Mouse (Mus musculus): ENCODE measurements around the gene Higd1a.

The Higd1a gene

DNA sequence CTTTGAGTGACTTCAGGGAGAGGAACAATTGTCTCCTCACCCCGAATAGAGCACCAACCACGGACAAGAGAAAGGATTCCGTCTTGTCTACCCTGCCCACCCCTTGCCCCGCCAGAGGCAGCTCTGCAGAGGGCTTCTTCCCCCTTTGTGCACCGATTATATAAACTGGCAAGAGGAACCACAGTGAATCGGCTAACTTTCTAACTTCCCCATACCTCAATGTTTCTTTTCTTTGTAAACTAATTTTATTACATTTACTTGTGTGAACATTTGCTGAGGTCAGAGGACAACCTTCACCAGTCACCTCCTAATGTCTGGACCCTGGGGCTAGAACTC is at the start of gene Higd1a:
Higd1a (minus strand) TSS at position 210 of the 336 bp plus-strand sequence.
- DNase-seq (ENCODE audit: extremely low spot score, low spot score): no peak

GRCm38 (mm10) chr9:121907356-121908070 is 49.4 kb upstream of the Higd1a start:
- DNase-seq (ENCODE audit: extremely low spot score, low spot score): no peak

DNA sequence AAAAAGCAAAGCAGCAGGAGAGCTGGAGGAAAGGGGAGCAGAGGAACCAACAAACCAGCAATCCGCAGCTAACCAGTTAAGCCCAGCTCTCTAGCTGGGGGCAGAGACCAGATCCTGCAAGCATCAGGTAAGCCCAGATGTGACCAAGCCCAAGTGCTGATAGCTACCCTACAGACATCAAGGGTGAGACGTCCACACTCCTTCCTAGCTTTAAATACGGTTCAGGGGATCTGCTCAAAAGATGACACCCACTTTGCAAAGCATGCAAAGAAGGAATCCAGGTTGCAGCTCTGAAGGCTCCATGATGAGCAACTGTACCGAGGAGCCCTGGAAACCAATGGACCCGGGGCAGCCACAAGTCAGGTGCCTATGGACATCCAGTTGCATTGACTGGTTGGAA is 48.3 kb upstream of the Higd1a start:
- no peak for DNase-seq (ENCODE audit: extremely low spot score, low spot score)

- no peak for DNase-seq (ENCODE audit: extremely low spot score, low spot score)
Measured at GRCm38 (mm10) chr9:121905556-121906185, 47.5 kb upstream of the Higd1a start.

DNA sequence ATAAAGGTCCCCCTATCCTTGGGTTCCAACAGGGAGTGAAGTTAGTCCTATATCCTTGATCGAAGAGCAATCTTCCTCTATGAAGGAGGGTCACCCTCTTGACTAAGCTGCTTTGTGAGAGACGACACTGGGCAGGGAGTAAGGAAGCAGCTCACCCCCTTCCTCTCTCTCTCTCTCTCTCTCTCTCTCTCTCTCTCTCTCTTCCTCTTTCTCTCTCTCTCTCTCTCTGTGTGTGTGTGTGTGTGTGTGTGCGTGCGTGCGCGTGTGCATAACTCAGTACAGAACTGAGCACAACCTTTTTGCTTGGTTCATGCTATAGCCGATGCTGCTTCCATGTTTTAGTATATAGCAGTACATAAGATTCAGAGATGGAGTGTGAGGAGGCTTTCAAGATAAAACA is 46.8 kb upstream of the Higd1a start:
- no peak for DNase-seq (ENCODE audit: extremely low spot score, low spot score)

- no peak for DNase-seq (ENCODE audit: extremely low spot score, low spot score)
Measured at GRCm38 (mm10) chr9:121904319-121904718, 46.2 kb upstream of the Higd1a start.

DNA sequence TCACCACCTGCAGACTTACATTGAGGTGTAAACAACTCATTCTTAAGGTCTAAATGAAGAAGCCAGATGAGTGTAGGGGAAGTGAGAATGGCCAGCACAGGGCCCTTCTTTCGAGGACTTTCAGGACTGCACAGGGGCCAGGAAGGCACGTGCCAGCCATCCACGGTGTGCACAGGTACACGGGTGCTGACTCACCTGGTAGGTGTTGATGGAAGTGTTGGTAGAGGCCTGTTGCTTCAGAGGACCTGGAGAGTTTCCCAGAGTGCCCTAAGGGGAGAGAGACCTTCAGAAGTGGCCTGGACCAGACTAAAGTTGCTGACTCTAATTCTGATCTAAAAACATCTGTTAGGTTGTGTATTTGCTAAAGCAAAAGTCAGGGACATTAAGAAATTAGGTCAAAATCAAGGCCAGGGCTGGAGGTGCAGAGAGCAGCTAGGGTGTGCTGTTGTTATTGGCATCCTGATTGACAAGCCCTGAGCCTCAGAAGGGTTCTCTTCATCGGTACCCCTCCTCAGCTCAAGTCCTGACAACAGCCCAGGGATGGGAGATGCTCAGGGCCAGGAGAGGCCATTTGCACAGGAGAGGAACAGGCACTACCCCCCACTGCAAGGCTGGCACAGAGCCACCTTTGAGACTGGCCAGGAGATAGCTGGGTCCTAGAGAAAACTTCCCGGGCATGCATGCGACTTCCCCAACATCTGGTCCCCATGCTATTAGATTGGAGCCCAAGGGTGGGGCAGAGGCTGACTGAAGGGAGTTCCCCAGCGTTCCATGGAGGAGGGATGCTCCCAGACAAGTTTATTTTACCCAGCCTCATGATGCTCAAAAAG is 45.5 kb upstream of the Higd1a start:
- DNase-seq (ENCODE audit: extremely low spot score, low spot score): no peak

DNA sequence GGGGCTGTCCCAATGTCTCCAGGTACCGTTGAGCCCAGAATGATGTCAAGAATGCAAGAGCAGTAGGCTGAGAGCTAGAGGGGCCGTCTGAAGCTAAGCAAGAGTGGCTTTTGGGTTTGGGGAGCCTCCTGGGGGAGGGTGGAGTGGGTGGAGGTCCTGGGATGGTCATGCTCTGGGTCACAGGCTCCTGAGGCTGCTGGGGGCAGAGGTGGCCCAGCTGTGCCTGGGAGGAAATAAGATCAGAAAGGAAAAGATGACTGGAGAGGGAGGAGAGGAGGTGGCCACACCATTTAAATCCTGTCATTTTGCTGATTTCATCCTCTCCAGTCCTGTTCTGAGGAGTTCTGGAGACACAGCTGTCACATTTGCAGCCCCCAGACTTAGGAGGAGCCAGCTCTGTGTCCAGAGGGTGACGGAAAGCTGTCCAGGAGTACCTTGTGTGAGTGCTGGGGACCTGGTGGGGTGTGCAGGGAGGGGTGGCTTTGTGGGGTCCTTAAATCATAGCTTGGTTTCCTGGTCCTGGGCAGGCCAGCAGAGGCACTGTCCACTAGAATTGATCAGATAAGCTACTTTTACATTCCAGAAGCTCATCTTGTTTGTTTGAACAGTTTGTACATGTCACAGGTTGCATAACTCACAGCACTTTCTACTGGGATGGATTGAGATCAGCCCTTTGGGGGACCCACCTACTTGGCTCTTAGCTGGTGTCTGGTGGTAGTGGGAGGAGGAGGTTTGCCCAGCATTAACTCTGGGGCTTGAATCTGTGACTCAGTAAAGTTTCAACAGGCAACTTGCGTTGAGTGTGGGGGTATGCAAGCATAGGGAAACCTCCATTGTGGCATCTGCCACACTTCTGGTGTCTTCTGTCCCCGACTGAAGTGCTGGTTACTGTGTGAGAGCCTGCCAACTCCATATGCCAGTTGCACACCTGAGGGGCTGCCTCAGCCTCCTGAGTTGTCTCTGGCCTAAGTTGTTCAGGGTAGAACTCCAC is 43.8 kb upstream of the Higd1a start:
- no peak for DNase-seq (ENCODE audit: extremely low spot score, low spot score)

DNA sequence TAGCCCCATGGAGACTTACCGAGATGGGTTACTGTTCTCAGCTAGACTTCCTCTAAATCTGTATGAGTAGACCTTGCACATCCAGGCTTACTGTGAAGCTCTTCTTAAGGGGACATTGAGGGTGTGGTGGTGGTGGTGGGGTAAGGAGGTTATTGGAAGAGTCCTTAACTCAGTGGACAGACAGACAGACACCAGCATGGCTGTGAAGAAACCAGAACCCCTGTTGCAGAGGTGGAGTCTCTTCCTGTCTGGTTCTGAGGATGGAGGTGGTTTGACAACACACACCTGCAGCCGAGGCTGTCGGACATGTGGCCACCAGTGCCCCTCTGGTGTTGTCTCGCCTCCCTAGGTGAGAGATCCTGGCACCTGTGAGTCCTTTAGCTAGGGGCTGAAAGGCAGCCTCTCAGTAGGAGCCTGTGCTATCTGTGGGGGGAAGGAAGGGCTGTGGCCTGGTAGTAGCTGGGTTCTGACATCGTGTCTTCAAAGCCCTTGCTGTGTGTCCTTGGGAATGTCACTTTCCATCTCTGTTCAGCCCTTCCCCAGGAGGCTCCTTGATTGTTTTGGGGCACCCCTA is 42.2 kb upstream of the Higd1a start:
- DNase-seq (ENCODE audit: extremely low spot score, low spot score): no peak

DNA sequence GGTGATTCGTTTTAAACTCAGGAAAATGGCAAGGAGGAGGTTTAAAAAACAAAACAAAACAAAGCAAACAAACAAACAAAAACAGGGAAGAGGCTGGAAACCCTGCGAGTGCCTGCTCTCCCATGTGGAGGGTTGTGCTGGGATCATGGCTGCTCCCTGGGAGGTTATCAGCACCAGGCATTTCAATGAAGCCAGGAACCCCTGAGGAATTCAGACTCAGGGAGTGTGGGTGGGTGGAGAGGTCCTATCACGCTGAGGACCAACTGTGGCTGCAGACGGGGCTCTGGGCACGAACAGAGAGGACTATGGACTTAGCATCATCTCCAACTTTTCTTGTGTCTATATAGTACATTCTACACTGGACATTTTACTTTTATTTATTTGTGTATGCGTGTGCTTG is 41.1 kb upstream of the Higd1a start:
- DNase-seq (ENCODE audit: extremely low spot score, low spot score): no peak

DNA sequence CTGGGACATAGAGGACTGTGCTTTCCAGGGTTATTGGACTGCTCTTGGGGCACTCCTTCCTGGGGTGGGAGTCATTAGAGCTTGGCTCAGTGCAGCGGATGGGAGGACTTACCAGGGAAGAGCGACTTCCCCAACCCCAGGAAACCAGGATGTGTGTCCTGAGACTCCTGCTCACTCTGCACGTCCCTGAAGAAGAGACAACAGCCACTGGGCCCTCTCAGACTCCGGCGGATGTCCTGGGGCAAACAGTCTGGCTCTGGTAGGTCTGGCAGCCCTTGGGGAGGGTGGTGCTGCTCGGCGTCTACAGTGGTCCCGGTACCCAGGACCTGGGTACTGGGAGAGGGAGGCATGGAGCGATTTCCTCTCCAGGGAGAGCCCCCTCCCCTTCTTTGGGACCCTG is 40.1 kb upstream of the Higd1a start, which contains the start of gene Ackr2:
Ackr2 (plus strand) TSS at position 111 of the 400 bp plus-strand sequence.
- DNase-seq (ENCODE audit: extremely low spot score, low spot score): no peak

DNA sequence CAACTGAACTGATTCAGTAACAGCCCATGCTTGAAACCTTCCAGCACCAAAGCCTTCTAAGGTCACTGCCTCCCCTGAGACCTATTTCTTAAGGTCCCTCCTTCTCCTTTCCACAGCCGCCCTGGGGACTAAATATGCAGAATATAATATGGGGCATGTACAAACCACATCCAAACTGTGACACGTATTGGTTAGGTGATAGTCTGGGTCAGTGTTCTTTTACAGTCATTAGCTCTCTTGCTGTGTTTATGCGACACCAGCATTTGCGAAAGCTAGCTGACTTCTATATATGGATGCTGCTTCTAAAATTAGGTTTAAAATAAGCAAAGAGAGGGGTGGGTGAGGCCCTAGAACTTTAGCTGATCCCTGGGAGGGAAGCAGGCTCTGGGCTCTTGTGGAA is 38.7 kb upstream of the Higd1a start:
- DNase-seq (ENCODE audit: extremely low spot score, low spot score): no peak

DNA sequence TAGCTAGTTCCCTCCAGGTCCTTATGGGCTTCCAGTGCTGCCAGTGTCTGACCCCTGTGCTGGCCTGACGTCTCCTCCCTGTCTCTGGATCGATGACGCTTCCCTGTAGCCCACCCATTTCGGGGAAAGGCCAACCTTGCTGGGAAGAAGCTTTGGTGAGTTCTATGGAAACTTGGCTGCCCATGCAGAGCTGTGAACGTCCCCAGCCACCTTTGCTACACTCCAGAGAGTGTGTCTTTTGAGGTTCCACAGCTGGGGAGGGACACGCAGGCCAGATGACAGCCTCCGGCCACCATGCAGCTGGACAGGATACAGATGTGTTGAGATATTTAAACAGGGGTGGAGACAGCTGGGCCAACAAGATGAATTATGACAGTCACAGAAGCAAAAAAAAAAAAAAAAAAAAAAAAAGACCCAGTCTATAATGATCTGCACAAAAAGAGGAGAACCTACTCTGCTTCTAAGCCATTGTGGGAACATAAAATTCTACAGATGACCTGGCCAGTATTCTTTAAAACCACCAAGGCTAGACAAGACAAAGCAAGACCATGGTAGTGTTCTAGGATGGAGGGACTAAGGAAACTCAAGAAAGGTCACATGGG is 37.3 kb upstream of the Higd1a start:
- DNase-seq (ENCODE audit: extremely low spot score, low spot score): no peak

DNA sequence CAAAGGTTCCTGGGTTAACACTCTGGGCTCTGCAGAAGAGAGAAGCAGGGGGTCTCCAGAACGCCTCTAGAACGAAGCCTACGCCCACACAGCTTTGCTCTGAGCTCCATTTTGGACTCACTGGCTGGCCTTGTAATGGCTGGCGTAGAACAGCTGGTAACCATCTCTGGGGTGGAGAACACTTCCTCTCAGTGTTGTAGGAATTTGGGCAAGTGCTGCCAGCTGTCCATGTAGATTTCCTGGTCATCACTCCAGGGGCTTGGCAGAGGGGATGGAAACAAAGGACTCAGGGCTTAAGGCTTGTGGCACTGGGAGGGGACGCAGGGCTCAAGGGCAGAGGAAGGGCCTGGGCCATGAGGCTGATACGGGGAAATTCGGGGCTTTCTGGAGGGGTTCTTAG is 36.3 kb upstream of the Higd1a start:
- DNase-seq (ENCODE audit: extremely low spot score, low spot score): no peak

DNA sequence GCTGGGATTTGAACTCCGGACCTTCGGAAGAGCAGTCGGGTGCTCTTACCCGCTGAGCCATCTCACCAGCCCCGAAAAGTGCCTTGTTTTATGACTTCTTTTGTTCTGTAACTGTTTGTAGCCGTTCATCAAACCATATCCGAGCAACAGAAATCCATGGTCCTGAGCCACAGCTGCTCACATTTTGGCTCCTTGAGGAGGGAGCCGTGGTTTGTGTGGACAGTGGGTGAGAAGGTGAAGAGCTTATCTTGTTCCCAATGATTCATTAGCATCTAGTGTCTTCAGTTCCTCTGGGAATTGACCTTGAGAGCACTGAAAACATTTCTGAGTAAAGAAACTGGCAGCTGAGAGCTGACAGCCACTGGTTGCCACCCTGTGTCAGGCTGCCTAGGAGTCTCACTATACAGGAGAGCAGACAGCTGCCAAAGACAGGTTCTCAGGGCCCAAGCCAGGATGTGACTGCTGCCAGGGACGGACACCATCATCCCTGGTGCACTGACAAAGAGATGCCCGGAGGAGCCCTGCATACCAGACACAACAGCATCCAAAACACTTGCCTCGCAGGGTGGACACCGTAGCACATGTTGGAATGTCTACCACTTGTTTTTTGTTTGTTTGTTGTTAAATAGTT is 34.0 kb upstream of the Higd1a start:
- DNase-seq (ENCODE audit: extremely low spot score, low spot score): no peak

- DNase-seq (ENCODE audit: extremely low spot score, low spot score): no peak
Measured at GRCm38 (mm10) chr9:121891301-121891700, 33.1 kb upstream of the Higd1a start.

DNA sequence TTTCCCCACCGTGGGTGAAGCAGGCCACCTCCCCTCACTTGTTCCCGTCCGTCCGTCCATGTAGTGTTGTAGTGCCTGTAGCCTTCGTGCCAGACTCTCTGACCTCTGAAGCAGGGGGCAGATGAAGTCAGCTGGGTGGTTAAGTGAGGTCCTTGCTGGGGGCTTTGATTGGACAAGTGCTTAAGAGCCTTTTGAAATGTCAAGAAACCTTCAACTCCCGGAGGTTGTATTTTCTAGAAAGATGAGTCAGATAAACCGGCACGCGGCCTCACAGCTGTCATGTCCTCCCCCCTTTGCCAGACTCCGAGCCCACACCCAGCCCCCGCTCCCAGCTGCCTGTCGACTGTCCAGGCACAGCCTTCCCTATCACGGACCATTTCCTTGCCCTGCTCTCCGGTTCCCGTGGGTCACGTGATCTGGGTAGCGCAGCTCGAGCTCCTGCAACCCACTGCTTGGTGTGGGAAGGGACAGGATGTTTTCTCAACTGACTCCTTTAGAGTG is 32.3 kb upstream of the Higd1a start:
- DNase-seq (ENCODE audit: extremely low spot score, low spot score): peak; percentile 55

DNA sequence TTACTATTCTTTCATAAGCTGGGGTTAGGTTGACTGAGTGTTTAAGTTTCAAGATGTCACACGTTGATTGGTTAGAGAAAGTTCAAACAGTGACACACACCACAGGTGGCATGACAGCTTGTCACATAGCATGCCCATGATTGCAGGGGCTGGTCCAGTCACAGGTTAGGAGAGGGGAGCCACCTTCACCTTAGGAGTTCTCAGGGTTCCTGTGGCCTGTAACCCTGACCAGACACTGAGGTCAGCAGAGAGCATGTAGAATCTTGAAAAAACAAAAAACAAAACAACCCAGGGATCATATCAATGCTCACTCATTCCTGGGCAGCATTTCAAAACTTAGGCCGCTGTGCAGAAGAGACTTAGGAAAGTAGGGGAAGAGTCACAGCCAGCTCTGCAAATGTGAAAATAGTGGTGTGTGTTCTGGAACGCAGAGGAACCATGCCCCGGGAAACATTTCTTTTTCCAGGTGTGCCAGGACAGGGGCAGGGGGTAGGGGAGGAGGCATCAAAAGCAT is 31.8 kb upstream of the Higd1a start:
- DNase-seq (ENCODE audit: extremely low spot score, low spot score): no peak

GRCm38 (mm10) chr9:121882015-121882457 is 23.9 kb upstream of the Higd1a start:
- no peak for DNase-seq (ENCODE audit: extremely low spot score, low spot score)

Measured in neural tube, embryonic 10.5 days (tissue).